ENCODE assay signal across 12 mouse cellular contexts in the genomic region with DNA sequence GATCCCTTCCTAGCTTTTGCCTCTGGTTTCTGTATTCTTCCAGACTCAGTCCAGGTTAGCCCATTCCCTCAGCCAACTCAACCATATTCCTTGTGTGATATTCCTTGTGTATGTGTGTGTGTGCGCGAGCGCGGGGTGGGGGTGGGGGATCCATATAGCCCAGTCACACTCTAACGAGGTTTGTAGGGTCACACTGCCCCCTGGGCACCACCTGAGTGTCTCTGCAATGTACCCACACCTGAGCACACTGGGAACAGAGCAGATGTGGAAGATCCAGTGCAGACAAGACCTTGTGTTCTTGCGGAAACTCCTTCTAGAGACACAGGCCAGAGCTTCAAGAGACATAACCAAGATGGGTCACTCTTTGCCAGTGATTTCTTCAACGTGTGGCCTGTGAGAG.
DNase-seq lines count a peak whose midpoint lies in the region; ATAC-seq lines count a peak whose summit lies in the region.
"Had no signal": no experiment of that assay in that cellular context is flagged by ENCODE, and none has a peak within 500 bp of the region (broad histone marks: within the 10 kb centered on the region; RNA-seq: fewer than 3 reads in every experiment).

No protein-coding gene starts in this region.

- WGBS in embryonic facial prominence, embryonic 12.5 days: 74% methylated on average over 7 of the region's 7 CpGs
- 66% methylated on average over 7 of the region's 7 CpGs for WGBS in embryonic facial prominence, embryonic 10.5 days
- WGBS in midbrain, embryonic 10.5 days: 68% methylated on average over 7 of the region's 7 CpGs
- 57% methylated on average over 7 of the region's 7 CpGs for WGBS in midbrain, embryonic 16.5 days
- 63% methylated on average over 7 of the region's 7 CpGs for WGBS in hindbrain, embryonic 16.5 days

- no peak overlapping the region for H3K4me3 ChIP-seq in embryonic facial prominence, embryonic 12.5 days
- H3K4me3 ChIP-seq in embryonic facial prominence, embryonic 10.5 days: no peak overlapping the region
- no peak overlapping the region for H3K4me3 ChIP-seq in midbrain, embryonic 10.5 days
- H3K4me3 ChIP-seq in midbrain, embryonic 16.5 days (ENCODE audit: low read depth, low read length): no peak overlapping the region
- no peak overlapping the region for H3K4me3 ChIP-seq in hindbrain, embryonic 16.5 days (ENCODE audit: low read length)
- H3K4me3 ChIP-seq: heart, embryonic 13.5 days had no signal

- no peaks in the 10 kb centered on the region for H3K27me3 ChIP-seq in embryonic facial prominence, embryonic 12.5 days
- H3K27me3 ChIP-seq in embryonic facial prominence, embryonic 10.5 days (replicated peaks; ENCODE audit: low read depth, poor library complexity, severe bottlenecking): no peaks in the 10 kb centered on the region
- H3K27me3 ChIP-seq in midbrain, embryonic 10.5 days (ENCODE audit: low read depth, poor library complexity, severe bottlenecking): no peaks in the 10 kb centered on the region
- no peaks in the 10 kb centered on the region for H3K27me3 ChIP-seq in midbrain, embryonic 16.5 days (ENCODE audit: control insufficient read depth, insufficient read depth, low read depth, low read length)
- H3K27me3 ChIP-seq in hindbrain, embryonic 16.5 days (replicated peaks; ENCODE audit: control insufficient read depth, insufficient read depth, low read length): no peaks in the 10 kb centered on the region
- H3K27me3 ChIP-seq in splenic B cell, adult 2 months (ENCODE audit: control insufficient read depth, insufficient read depth, low read length, poor library complexity, severe bottlenecking): no peaks in the 10 kb centered on the region; the same call in 1 of the 2 replicates
- H3K27me3 ChIP-seq: heart, embryonic 13.5 days had no signal

- no peak for DNase-seq in embryonic facial prominence, embryonic 10.5 days (ENCODE audit: low spot score)
- DNase-seq in midbrain, embryonic 10.5 days (ENCODE audit: low spot score): no peak
- peak; percentile 30 for DNase-seq in splenic B cell, adult 2 months (ENCODE audit: low read depth, low spot score)
- DNase-seq in frontal cortex, postnatal 25 days (ENCODE audit: low spot score in 2 of 2): no peak
- DNase-seq in heart, postnatal 14 days: no peak
- DNase-seq: cerebellum, adult 2 months; right cerebral cortex, postnatal 4 days had no signal

- peaks cover 8% of the 10 kb centered on the region; the same call in 1 of the 2 replicates for H3K36me3 ChIP-seq in embryonic facial prominence, embryonic 12.5 days
- H3K36me3 ChIP-seq in embryonic facial prominence, embryonic 10.5 days (replicated peaks): peaks cover 88% of the 10 kb centered on the region
- H3K36me3 ChIP-seq in midbrain, embryonic 10.5 days: peaks cover 88% of the 10 kb centered on the region
- H3K36me3 ChIP-seq in midbrain, embryonic 16.5 days (ENCODE audit: control insufficient read depth, insufficient read depth, low read length): no peaks in the 10 kb centered on the region
- no peaks in the 10 kb centered on the region for H3K36me3 ChIP-seq in hindbrain, embryonic 16.5 days (ENCODE audit: control insufficient read depth, insufficient read depth, low read length)
- H3K36me3 ChIP-seq in splenic B cell, adult 2 months (ENCODE audit: control insufficient read depth, insufficient read depth, low read length, poor library complexity, severe bottlenecking): no peaks in the 10 kb centered on the region; the same call in none of the 2 replicates

- H3K9ac ChIP-seq in embryonic facial prominence, embryonic 12.5 days: no peak overlapping the region
- H3K9ac ChIP-seq in midbrain, embryonic 16.5 days (ENCODE audit: low read depth, low read length): no peak overlapping the region
- no peak overlapping the region for H3K9ac ChIP-seq in hindbrain, embryonic 16.5 days (ENCODE audit: low read depth, low read length)
- H3K9ac ChIP-seq: heart, embryonic 13.5 days had no signal

- H3K4me2 ChIP-seq in embryonic facial prominence, embryonic 12.5 days (replicated peaks): no peak overlapping the region
- H3K4me2 ChIP-seq in midbrain, embryonic 16.5 days (ENCODE audit: low read length): no peak overlapping the region
- H3K4me2 ChIP-seq in hindbrain, embryonic 16.5 days (ENCODE audit: low read length): no peak overlapping the region
- H3K4me2 ChIP-seq: heart, embryonic 13.5 days had no signal

- no peak overlapping the region for H3K27ac ChIP-seq in embryonic facial prominence, embryonic 12.5 days
- H3K27ac ChIP-seq in embryonic facial prominence, embryonic 10.5 days (replicated peaks): no peak overlapping the region
- peak overlapping the region; percentile 76 for H3K27ac ChIP-seq in midbrain, embryonic 10.5 days (replicated peaks)
- no peak overlapping the region for H3K27ac ChIP-seq in midbrain, embryonic 16.5 days (ENCODE audit: low read length)
- H3K27ac ChIP-seq in hindbrain, embryonic 16.5 days (ENCODE audit: low read depth, low read length): peak overlapping the region; percentile 1; the same call in 1 of the 2 replicates
- H3K27ac ChIP-seq: heart, embryonic 13.5 days had no signal

- 0 out of 2 replicates have a peak, but pooled peaks have one; percentile 52 for ATAC-seq in embryonic facial prominence, embryonic 12.5 days (ENCODE audit: insufficient number of reproducible peaks, insufficient read depth, low FRiP score, low TSS enrichment)
- ATAC-seq in midbrain, embryonic 16.5 days: no peak
- no peak for ATAC-seq in hindbrain, embryonic 16.5 days
- ATAC-seq: intestine, embryonic 16.5 days had no signal

- no peaks in the 10 kb centered on the region for H3K9me3 ChIP-seq in embryonic facial prominence, embryonic 12.5 days
- H3K9me3 ChIP-seq in embryonic facial prominence, embryonic 10.5 days: no peaks in the 10 kb centered on the region
- H3K9me3 ChIP-seq in midbrain, embryonic 10.5 days (replicated peaks): no peaks in the 10 kb centered on the region
- no peaks in the 10 kb centered on the region for H3K9me3 ChIP-seq in midbrain, embryonic 16.5 days (replicated peaks; ENCODE audit: control insufficient read depth, low read length, poor library complexity, severe bottlenecking)
- no peaks in the 10 kb centered on the region for H3K9me3 ChIP-seq in hindbrain, embryonic 16.5 days (ENCODE audit: control insufficient read depth, low read length)
- H3K9me3 ChIP-seq: heart, embryonic 13.5 days had no signal

- intact Hi-C loops in heart, postnatal 14 days (cut with DNase I): no loop called here

- peaks cover 37% of the 10 kb centered on the region for H3K4me1 ChIP-seq in embryonic facial prominence, embryonic 12.5 days
- peaks cover 73% of the 10 kb centered on the region for H3K4me1 ChIP-seq in embryonic facial prominence, embryonic 10.5 days
- peaks cover 77% of the 10 kb centered on the region for H3K4me1 ChIP-seq in midbrain, embryonic 10.5 days
- peaks cover 39% of the 10 kb centered on the region for H3K4me1 ChIP-seq in midbrain, embryonic 16.5 days (ENCODE audit: control insufficient read depth, insufficient read depth, low read length)
- peaks cover 50% of the 10 kb centered on the region for H3K4me1 ChIP-seq in hindbrain, embryonic 16.5 days (ENCODE audit: control insufficient read depth, insufficient read depth, low read depth, low read length)

Comparison
In these comparisons a context has a peak if more than half of its experiments do, and no peak if none do; other contexts are left out.
1. H3K27ac ChIP-seq: peak in midbrain, embryonic 10.5 days (single experiment) and hindbrain, embryonic 16.5 days (single experiment); none in embryonic facial prominence, embryonic 12.5 days (single experiment), embryonic facial prominence, embryonic 10.5 days (single experiment) and midbrain, embryonic 16.5 days (single experiment).